Mouse (Mus musculus): ENCODE results near the gene Eif2a. TPM values are rescaled to one million over a fixed set of nuclear protein-coding genes. Genes with fewer than 3 reads are reported as not detected.
"Not testable (repeated sequence)": the region's sequence is repeated elsewhere in the genome, so short reads cannot be mapped to it uniquely, and the experiment has no call there.

The Eif2a gene
- total RNA-seq, 2 experiments from 2014 or later = 132 to 153 TPM

DNA sequence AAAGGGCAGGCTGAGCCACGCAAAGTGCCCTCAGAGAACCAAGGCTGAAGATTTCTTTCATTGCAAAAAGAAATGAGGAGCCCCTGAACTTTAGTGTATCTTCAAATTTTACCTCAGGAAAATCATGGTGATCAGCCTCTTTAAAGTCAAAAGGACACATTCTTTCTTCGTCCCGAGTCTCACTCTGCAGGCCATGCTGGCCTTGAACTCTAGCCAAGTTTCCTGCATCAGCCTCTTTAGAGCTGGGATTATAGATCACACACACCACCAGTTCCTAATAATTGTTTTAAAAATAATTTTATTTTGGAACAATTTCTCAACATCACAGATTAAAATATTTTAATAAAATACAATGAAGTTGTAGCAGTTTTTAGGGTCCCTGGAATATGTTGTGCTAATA lies 6.1 kb upstream of the Eif2a start:
- no peak for ATAC-seq (replicated peaks; ENCODE audit: low FRiP score, low TSS enrichment, poor library complexity, severe bottlenecking)

- ATAC-seq (replicated peaks; ENCODE audit: low FRiP score, low TSS enrichment, poor library complexity, severe bottlenecking) = no peak
Measured at GRCm38 (mm10) chr3:58520286-58520685, 5.3 kb upstream of the Eif2a start.

GRCm38 (mm10) chr3:58521361-58521760 lies 4.3 kb upstream of the Eif2a start:
- no peak for ATAC-seq (replicated peaks; ENCODE audit: low FRiP score, low TSS enrichment, poor library complexity, severe bottlenecking)

GRCm38 (mm10) chr3:58523386-58523785 lies 2.2 kb upstream of the Eif2a start:
- no peak for ATAC-seq (replicated peaks; ENCODE audit: low FRiP score, low TSS enrichment, poor library complexity, severe bottlenecking)

DNA sequence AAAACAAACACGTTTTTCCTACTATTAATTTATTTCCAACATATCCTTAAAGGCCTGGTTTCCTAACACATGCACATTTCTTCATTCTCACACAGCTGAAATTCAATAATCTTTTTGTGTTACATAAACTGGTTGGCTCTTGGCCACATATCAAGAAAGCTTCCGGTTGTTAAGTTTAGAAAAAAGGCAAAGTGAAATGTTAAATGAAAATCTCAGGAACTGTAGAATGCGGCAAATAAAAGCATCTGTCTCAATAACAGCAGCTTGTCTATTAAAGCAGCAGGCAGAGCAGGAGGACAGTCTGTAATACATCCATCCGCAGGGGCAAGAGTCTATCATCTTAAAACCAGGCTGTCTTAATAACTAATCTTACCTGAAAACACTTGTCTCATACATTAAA lies 1.4 kb upstream of the Eif2a start:
- ATAC-seq (replicated peaks; ENCODE audit: low FRiP score, low TSS enrichment, poor library complexity, severe bottlenecking) = no peak

- ATAC-seq (replicated peaks; ENCODE audit: low FRiP score, low TSS enrichment, poor library complexity, severe bottlenecking) = no peak
Measured at GRCm38 (mm10) chr3:58525166-58525565, 455 bp upstream of the Eif2a start.

DNA sequence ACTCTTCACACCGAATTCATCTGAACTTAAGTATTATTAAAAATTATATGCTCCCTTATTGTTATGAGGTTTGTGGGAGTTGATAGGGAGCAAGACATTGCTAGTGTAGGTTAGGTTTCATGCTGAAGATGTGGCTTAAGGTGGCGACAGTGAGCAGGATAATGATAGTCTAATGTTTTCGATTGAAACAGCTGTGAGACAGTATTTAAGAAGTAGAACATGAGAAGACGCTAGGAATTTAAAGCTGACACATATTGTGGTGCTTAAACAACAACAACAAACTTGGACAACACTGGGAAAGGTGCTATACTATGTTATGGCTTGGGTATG lies 752 bp downstream of the Eif2a start:
- 0 out of 2 replicates have a peak, but pooled peaks have one; percentile 19 for ATAC-seq (replicated peaks; ENCODE audit: low FRiP score, low TSS enrichment, poor library complexity, severe bottlenecking)

GRCm38 (mm10) chr3:58536573-58536972 lies 11.0 kb downstream of the Eif2a start:
- no peak for ATAC-seq (replicated peaks; ENCODE audit: low FRiP score, low TSS enrichment, poor library complexity, severe bottlenecking)

DNA sequence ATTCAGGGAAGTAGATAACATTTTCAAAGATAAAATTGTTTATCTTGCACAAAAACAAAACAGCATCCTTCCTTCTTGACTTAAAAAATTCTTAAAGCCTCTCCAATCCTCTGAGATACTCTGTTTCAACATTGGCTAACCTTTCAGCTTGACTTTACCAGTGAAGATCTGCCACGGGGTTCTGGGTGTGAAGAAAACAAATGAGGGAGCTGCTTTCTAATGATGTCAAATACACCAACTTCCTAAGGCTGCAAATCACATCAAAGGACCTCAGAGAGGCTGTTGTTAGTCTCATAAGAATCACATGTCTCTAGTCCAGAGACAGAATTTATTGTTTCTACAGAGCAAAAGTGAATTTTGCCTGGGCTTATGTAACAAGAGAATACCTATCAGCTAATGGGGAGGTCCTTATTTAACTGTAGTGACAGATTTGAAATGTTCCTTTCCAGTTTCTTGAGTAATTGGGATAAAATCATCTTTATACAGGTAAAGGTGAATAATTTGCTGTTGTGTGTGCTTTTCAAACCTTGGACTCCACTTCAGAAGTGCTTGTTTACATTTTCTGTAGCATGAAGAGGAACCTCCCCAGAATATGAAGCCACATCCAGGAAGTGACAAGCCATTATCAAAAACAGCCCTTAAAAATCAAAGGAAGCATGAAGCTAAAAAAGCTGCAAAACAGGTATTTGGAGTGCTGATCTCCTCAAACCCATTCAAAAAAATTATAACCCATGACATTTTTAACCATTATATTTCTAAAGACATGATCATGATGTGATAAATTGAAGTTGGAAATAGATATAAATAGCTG lies 26.6 kb downstream of the Eif2a start:
- ATAC-seq (replicated peaks; ENCODE audit: low FRiP score, low TSS enrichment, poor library complexity, severe bottlenecking) = no peak

- ATAC-seq (replicated peaks; ENCODE audit: low FRiP score, low TSS enrichment, poor library complexity, severe bottlenecking) = no peak
Measured at GRCm38 (mm10) chr3:58556649-58557048, 31.0 kb downstream of the Eif2a start.

GRCm38 (mm10) chr3:58559887-58560286 lies 34.3 kb downstream of the Eif2a start:
- ATAC-seq (replicated peaks; ENCODE audit: low FRiP score, low TSS enrichment, poor library complexity, severe bottlenecking) = no peak

DNA sequence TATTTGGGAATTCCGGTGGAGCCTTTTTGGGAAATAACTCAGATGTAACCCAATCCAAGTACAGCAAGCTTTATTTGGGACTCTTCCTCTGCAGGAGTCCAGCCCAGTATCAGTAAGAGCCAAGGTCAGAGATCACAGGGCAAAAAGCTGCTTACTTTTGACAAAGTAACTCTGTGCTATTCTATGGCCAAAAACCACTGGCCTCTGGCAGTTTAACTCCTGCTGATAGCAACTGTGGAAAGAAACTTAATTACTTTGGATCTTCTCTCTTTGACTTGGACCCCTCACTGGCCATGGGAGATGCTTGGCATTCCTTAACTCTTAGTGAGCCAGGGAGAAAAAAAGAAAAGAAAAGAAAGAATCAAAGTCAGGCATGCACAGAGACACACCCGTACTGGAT lies 35.8 kb downstream of the Eif2a start:
- no peak for ATAC-seq (replicated peaks; ENCODE audit: low FRiP score, low TSS enrichment, poor library complexity, severe bottlenecking)

DNA sequence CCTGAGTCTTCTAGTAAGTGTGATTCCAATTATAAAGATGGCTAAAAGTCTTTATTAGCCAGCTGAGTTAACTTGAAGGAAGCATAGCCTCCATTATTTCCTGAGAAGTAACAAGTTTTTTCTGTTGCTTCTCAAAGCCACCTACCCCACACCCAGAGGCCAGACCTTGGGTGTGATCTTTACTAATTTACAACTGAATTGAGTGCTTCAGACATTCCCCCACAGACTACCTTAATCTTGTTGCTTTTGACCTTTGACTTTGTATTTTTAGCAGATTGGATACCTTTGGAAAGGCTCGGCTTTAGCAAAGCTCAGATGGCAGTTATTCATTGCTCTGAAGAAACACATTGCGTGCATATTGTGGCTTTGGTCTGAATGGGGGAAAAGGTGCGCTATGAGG lies 45.2 kb downstream of the Eif2a start:
- ATAC-seq (replicated peaks; ENCODE audit: low FRiP score, low TSS enrichment, poor library complexity, severe bottlenecking) = no peak

DNA sequence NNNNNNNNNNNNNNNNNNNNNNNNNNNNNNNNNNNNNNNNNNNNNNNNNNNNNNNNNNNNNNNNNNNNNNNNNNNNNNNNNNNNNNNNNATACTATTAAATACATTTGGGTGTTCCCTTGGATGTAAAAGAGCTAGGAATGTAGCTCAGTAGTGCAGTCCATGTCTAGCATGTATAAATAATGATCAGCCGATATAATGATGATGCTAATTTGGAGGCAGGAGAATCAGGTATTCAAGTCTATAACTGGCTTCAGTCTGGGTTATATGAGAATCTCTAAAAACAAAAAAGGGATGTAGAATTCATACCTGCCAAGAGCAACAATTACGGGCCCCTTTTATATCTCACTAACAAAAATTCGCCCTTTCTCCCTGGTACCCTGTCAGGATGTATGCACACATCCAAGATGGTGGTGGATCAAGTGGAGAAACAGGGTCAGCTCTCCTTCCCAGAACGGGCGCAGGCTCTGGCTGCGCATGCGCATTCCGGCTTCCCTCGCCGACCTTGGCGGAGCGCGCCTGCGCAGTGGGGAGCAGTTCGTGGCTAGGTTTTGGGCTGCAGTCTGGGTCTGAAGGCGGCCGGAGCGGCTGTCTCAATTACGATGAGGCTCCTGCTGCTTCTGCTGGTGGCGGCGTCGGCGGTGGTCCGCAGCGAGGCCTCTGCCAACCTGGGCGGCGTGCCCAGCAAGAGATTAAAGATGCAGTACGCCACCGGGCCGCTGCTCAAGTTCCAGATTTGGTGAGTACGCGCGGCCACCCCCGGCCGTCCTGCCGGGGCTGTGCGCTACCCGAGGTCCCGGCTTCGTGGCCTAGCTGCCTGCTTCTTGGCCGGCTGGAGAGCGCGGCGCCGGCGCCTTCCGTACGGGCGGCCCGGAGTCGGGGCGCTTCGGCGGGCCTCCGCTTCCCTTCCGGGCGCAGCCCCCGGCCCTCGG lies 50.8 kb downstream of the Eif2a start, which contains the start of gene Selenot:
TSS of gene Selenot (plus strand) at position 500 of the 930 bp plus-strand sequence.
- peak; percentile 92 for ATAC-seq (replicated peaks; ENCODE audit: low FRiP score, low TSS enrichment, poor library complexity, severe bottlenecking)

DNA sequence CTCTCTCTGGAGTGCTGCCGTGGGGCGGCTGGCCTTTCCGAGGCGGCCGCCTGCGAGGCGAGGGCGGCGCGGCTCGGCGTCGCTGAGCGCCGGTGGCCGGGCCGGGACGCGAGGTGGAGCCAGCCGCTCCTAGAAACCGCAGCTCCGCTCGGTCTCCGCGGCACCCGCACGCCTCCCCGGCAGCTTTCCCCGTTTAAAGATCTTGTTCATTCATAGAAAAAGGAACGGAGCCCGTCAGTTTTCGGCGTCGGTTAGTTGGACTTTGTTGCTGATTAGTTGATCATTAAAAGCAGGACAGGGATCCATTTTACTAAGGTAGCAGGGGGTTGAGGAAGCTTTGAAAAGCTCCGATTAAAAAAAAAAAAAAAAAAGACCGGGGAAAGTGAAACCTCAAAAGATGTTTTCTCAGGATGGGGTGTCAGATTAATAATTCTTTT lies 51.5 kb downstream of the Eif2a start:
- 0 out of 2 replicates have a peak, but pooled peaks have one; percentile 37 for ATAC-seq (replicated peaks; ENCODE audit: low FRiP score, low TSS enrichment, poor library complexity, severe bottlenecking)

GRCm38 (mm10) chr3:58577506-58578050 lies 52.0 kb downstream of the Eif2a start:
- no peak for ATAC-seq (replicated peaks; ENCODE audit: low FRiP score, low TSS enrichment, poor library complexity, severe bottlenecking)

DNA sequence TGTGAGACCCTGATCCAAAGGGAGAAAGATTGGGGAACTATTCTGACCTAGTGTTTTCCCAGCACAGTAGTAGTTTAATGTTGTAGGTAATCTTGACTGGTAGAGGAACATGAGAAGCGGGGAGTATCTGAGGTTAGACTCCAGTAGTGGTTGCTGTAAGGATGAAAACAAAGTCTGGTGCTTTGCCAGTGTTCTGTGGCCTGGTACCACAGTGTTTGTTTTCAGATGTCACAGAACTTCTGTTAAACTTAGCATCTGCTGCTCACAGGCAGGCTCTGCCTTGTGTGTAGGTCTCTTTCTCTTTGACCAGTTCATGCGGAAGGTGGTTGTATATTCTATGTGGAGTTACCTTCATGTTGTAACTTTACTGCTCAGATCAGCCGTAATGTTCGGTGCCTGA lies 55.9 kb downstream of the Eif2a start:
- ATAC-seq (replicated peaks; ENCODE audit: low FRiP score, low TSS enrichment, poor library complexity, severe bottlenecking) = no peak; the same call in 1 of the 2 replicates

- ATAC-seq (replicated peaks; ENCODE audit: low FRiP score, low TSS enrichment, poor library complexity, severe bottlenecking) = peak; percentile 63
Measured at GRCm38 (mm10) chr3:58582297-58582696, 56.7 kb downstream of the Eif2a start.

GRCm38 (mm10) chr3:58582788-58583426 lies 57.3 kb downstream of the Eif2a start:
- peak; percentile 94 for ATAC-seq (replicated peaks; ENCODE audit: low FRiP score, low TSS enrichment, poor library complexity, severe bottlenecking)

DNA sequence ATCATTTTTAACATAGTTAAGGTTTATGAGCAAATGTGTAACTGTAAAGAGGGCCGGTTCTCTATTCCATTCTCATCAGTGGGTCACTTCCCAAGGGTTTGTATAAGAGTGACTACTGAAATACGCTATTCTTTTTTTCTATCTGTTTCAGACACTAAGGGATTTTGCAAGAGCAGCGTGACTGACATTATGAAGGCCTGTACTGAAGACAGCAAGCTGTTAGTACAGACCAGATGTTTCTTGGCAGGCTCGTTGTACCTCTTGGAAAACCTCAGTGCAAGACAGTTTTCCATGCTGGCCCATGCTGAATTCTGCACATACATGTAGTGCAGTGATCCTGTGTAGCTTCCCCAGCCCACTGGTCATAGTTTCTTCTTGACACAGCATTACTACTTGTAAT lies 64.9 kb downstream of the Eif2a start:
- not testable (repeated sequence) for ATAC-seq (replicated peaks; ENCODE audit: low FRiP score, low TSS enrichment, poor library complexity, severe bottlenecking)

Data from megakaryocyte-erythroid progenitor cell, adult 5-6 weeks (primary cell).